ENCODE assay signal across 8 mouse cellular contexts in the genomic region with DNA sequence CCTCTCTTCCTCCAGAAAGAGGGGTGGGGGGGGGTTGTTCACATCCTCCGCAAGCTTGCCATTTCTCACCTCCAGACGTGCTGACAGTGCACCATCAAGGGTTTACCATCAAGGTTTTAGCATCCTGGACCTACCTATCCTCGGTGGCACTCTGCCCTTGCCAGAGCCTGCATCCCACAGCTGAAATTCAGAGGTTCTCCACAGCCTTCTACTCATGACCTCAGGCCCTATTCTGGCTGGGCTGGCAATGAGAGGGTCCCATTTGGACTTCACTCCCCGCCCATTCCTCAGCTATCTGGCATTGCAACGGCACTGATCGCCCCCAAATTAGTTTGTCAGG. TPM values are rescaled to one million over a fixed set of nuclear protein-coding genes. Genes with fewer than 3 reads are reported as not detected.
DNase-seq lines count a peak whose midpoint lies in the region; ATAC-seq and TF ChIP-seq lines count a peak whose summit lies in the region.
"Not testable (repeated sequence)": the region's sequence is repeated elsewhere in the genome, so short reads cannot be mapped to it uniquely, and the experiment has no call there.

No protein-coding gene starts in this region.

- not testable (repeated sequence) for H3K4me1 ChIP-seq in ES-Bruce4 (ENCODE audit: control insufficient read depth, insufficient read depth, low read length); embryonic fibroblast, embryonic 13.5 days (ENCODE audit: control insufficient read depth, insufficient read depth, low read length); heart, embryonic 11.5 days (ENCODE audit: control insufficient read depth, insufficient read depth, low read length); hindbrain, embryonic 16.5 days (ENCODE audit: control insufficient read depth, insufficient read depth, low read depth, low read length); limb, embryonic 10.5 days; liver, postnatal 0 days (ENCODE audit: insufficient read depth); midbrain, embryonic 16.5 days (ENCODE audit: control insufficient read depth, insufficient read depth, low read length); stomach, embryonic 15.5 days

- ATAC-seq in heart, embryonic 11.5 days (replicated peaks; ENCODE audit: insufficient number of reproducible peaks, low FRiP score, low TSS enrichment), result 0 out of 2 replicates have a peak, but pooled peaks have one; percentile 3
- peak; percentile 35 for ATAC-seq in hindbrain, embryonic 16.5 days
- ATAC-seq in liver, postnatal 0 days, result peak; percentile 2; the same call in 1 of the 2 replicates
- peak; percentile 50; the same call in 1 of the 2 replicates for ATAC-seq in midbrain, embryonic 16.5 days
- not testable (repeated sequence) for ATAC-seq in stomach, embryonic 15.5 days (ENCODE audit: insufficient read depth, low FRiP score, low read depth)

- H3K4me2 ChIP-seq in heart, embryonic 11.5 days, result peak overlapping the region; percentile 56
- peak overlapping the region; percentile 45 for H3K4me2 ChIP-seq in hindbrain, embryonic 16.5 days (ENCODE audit: low read length)
- peak overlapping the region; percentile 58 for H3K4me2 ChIP-seq in liver, postnatal 0 days (ENCODE audit: low read depth, low read length)
- H3K4me2 ChIP-seq in midbrain, embryonic 16.5 days (ENCODE audit: low read length), result peak overlapping the region; percentile 45
- peak overlapping the region; percentile 52 for H3K4me2 ChIP-seq in stomach, embryonic 15.5 days

- not testable (repeated sequence) for H3K9me3 ChIP-seq in ES-Bruce4 (replicated peaks; ENCODE audit: control insufficient read depth, insufficient read depth, low read length, poor library complexity, severe bottlenecking); heart, embryonic 11.5 days (replicated peaks; ENCODE audit: control insufficient read depth, low read length); hindbrain, embryonic 16.5 days (ENCODE audit: control insufficient read depth, low read length); limb, embryonic 10.5 days (replicated peaks); liver, postnatal 0 days (ENCODE audit: low read length); midbrain, embryonic 16.5 days (replicated peaks; ENCODE audit: control insufficient read depth, low read length, poor library complexity, severe bottlenecking); stomach, embryonic 15.5 days

- not testable (repeated sequence) for TF ChIP-seq POLR2A in ES-Bruce4 (IDR thresholded peaks at IDR 0.05; ENCODE audit: insufficient read depth, low read length); embryonic fibroblast, embryonic 13.5 days (IDR thresholded peaks at IDR 0.05; ENCODE audit: low read depth, low read length)

- not testable (repeated sequence) for TF ChIP-seq EP300 in ES-Bruce4 (IDR thresholded peaks at IDR 0.05; ENCODE audit: insufficient read depth, low read depth, low read length); liver, postnatal 0 days (IDR thresholded peaks at IDR 0.05; ENCODE audit: low read depth)

- not testable (repeated sequence) for H3K9ac ChIP-seq in ES-Bruce4 (ENCODE audit: low read depth, poor library complexity, severe bottlenecking); heart, embryonic 11.5 days (ENCODE audit: low read depth, low read length); liver, postnatal 0 days (replicated peaks); stomach, embryonic 15.5 days
- H3K9ac ChIP-seq in hindbrain, embryonic 16.5 days (ENCODE audit: low read depth, low read length), result peak overlapping the region; percentile 72
- peak overlapping the region; percentile 69 for H3K9ac ChIP-seq in midbrain, embryonic 16.5 days (ENCODE audit: low read depth, low read length)

- H3K27me3 ChIP-seq in ES-Bruce4 (ENCODE audit: control insufficient read depth, insufficient read depth, low read length, poor library complexity, severe bottlenecking); heart, embryonic 11.5 days (ENCODE audit: control insufficient read depth, insufficient read depth, low read length); hindbrain, embryonic 16.5 days (replicated peaks; ENCODE audit: control insufficient read depth, insufficient read depth, low read length); limb, embryonic 10.5 days (ENCODE audit: low read depth, poor library complexity, severe bottlenecking); liver, postnatal 0 days (ENCODE audit: insufficient read depth, low read length); midbrain, embryonic 16.5 days (ENCODE audit: control insufficient read depth, insufficient read depth, low read depth, low read length); stomach, embryonic 15.5 days (replicated peaks): not testable (repeated sequence)

- H3K36me3 ChIP-seq in ES-Bruce4 (ENCODE audit: control insufficient read depth, insufficient read depth, low read length, poor library complexity, severe bottlenecking); heart, embryonic 11.5 days (ENCODE audit: control insufficient read depth, insufficient read depth, low read length); hindbrain, embryonic 16.5 days (ENCODE audit: control insufficient read depth, insufficient read depth, low read length); limb, embryonic 10.5 days; liver, postnatal 0 days (replicated peaks; ENCODE audit: insufficient read depth, low read length); midbrain, embryonic 16.5 days (ENCODE audit: control insufficient read depth, insufficient read depth, low read length); stomach, embryonic 15.5 days: not testable (repeated sequence)

- peak overlapping the region; percentile 79 for H3K4me3 ChIP-seq in ES-Bruce4 (ENCODE audit: low read depth, low read length)
- peak overlapping the region; percentile 18 for H3K4me3 ChIP-seq in embryonic fibroblast, embryonic 13.5 days (ENCODE audit: insufficient read depth, low read length)
- H3K4me3 ChIP-seq in heart, embryonic 11.5 days (ENCODE audit: low read depth, low read length), result peak overlapping the region; percentile 28
- H3K4me3 ChIP-seq in hindbrain, embryonic 16.5 days (ENCODE audit: low read length), result peak overlapping the region; percentile 49
- peak overlapping the region; percentile 51 for H3K4me3 ChIP-seq in limb, embryonic 10.5 days
- H3K4me3 ChIP-seq in liver, postnatal 0 days (ENCODE audit: low read depth, low read length), result peak overlapping the region; percentile 15; the same call in 1 of the 2 replicates
- H3K4me3 ChIP-seq in midbrain, embryonic 16.5 days (ENCODE audit: low read depth, low read length), result peak overlapping the region; percentile 53
- H3K4me3 ChIP-seq in stomach, embryonic 15.5 days (replicated peaks), result peak overlapping the region; percentile 34

- TF ChIP-seq CTCF in ES-Bruce4 (IDR thresholded peaks at IDR 0.05; ENCODE audit: low read depth, low read length); embryonic fibroblast, embryonic 13.5 days (IDR thresholded peaks at IDR 0.05; ENCODE audit: borderline replicate concordance, insufficient read depth, low read length); liver, postnatal 0 days (IDR thresholded peaks at IDR 0.05; ENCODE audit: low read depth): not testable (repeated sequence)

- WGBS in heart, embryonic 11.5 days (ENCODE audit: insufficient replicate concordance), result 12% methylated on average over 3 of the region's 6 CpGs
- 0% methylated on average over 3 of the region's 6 CpGs for WGBS in hindbrain, embryonic 16.5 days
- WGBS in limb, embryonic 10.5 days, result 8% methylated on average over 3 of the region's 6 CpGs
- 11% methylated on average over 3 of the region's 6 CpGs for WGBS in liver, postnatal 0 days (ENCODE audit: insufficient replicate concordance)
- 0% methylated on average over 3 of the region's 6 CpGs for WGBS in midbrain, embryonic 16.5 days
- 11% methylated on average over 3 of the region's 6 CpGs for WGBS in stomach, embryonic 15.5 days

- not testable (repeated sequence) for DNase-seq in limb, embryonic 10.5 days (ENCODE audit: low spot score); liver, postnatal 0 days

- peak overlapping the region; percentile 77 for H3K27ac ChIP-seq in ES-Bruce4 (ENCODE audit: insufficient read depth, low read length)
- H3K27ac ChIP-seq in embryonic fibroblast, embryonic 13.5 days (ENCODE audit: insufficient read depth, low read length), result peak overlapping the region; percentile 71; the same call in 1 of the 2 replicates
- peak overlapping the region; percentile 70; the same call in 1 of the 2 replicates for H3K27ac ChIP-seq in heart, embryonic 11.5 days (ENCODE audit: low read depth, low read length)
- peak overlapping the region; percentile 87 for H3K27ac ChIP-seq in hindbrain, embryonic 16.5 days (ENCODE audit: low read depth, low read length)
- peak overlapping the region; percentile 84 for H3K27ac ChIP-seq in limb, embryonic 10.5 days
- H3K27ac ChIP-seq in liver, postnatal 0 days (ENCODE audit: low read depth), result peak overlapping the region; percentile 16; the same call in 1 of the 2 replicates
- peak overlapping the region; percentile 91 for H3K27ac ChIP-seq in midbrain, embryonic 16.5 days (ENCODE audit: low read length)
- H3K27ac ChIP-seq in stomach, embryonic 15.5 days, result peak overlapping the region; percentile 61; the same call in 1 of the 2 replicates

RNA-seq across cellular contexts. Expression of a gene that starts 3.1 kb away (rescaled TPM):
- polyA plus RNA-seq in ES-Bruce4 (2011; ENCODE audit: insufficient read depth, insufficient read length, low read depth, missing spikeins), result 9.0 and 9.5 TPM in 2 replicates
- polyA plus RNA-seq in embryonic fibroblast, embryonic 13.5 days (2011; ENCODE audit: insufficient read length, low read depth, missing spikeins), result 18.9 and 29.2 TPM in 2 replicates
- 11.8 and 15.8 TPM in 2 replicates for polyA plus RNA-seq in heart, embryonic 11.5 days (2014; fragmentation: Nextera tagmentation; extraction: Ambion mirVana)
- polyA plus RNA-seq in hindbrain, embryonic 16.5 days (2015; fragmentation: Nextera tagmentation; extraction: Ambion mirVana), result 249 and 257 TPM in 2 replicates
- polyA plus RNA-seq in limb, embryonic 10.5 days (2016; fragmentation: Nextera tagmentation; extraction: Ambion mirVana), result 15.1 and 28.1 TPM in 2 replicates
- polyA plus RNA-seq in liver, postnatal 0 days (2015; fragmentation: Nextera tagmentation; extraction: Ambion mirVana), result 0.36 and 0.51 TPM in 2 replicates
- polyA plus RNA-seq in midbrain, embryonic 16.5 days (2015; fragmentation: Nextera tagmentation; extraction: Ambion mirVana), result 217 and 225 TPM in 2 replicates
- polyA plus RNA-seq in stomach, embryonic 15.5 days (2015; fragmentation: Nextera tagmentation; extraction: Ambion mirVana), result 17.1 and 22.3 TPM in 2 replicates

RNA-seq across cellular contexts. Expression of a gene that starts 55.3 kb away (rescaled TPM):
- polyA plus RNA-seq in ES-Bruce4 (2011; ENCODE audit: insufficient read depth, insufficient read length, low read depth, missing spikeins), result 10.1 and 10.4 TPM in 2 replicates
- polyA plus RNA-seq in embryonic fibroblast, embryonic 13.5 days (2011; ENCODE audit: insufficient read length, low read depth, missing spikeins), result 52.1 and 57.8 TPM in 2 replicates
- 49.7 and 50.4 TPM in 2 replicates for polyA plus RNA-seq in heart, embryonic 11.5 days (2014; fragmentation: Nextera tagmentation; extraction: Ambion mirVana)
- polyA plus RNA-seq in hindbrain, embryonic 16.5 days (2015; fragmentation: Nextera tagmentation; extraction: Ambion mirVana), result 72.2 and 72.6 TPM in 2 replicates
- polyA plus RNA-seq in limb, embryonic 10.5 days (2016; fragmentation: Nextera tagmentation; extraction: Ambion mirVana), result 26.8 and 28.4 TPM in 2 replicates
- polyA plus RNA-seq in liver, postnatal 0 days (2015; fragmentation: Nextera tagmentation; extraction: Ambion mirVana), result 25.6 and 26.3 TPM in 2 replicates
- 59.4 and 65.6 TPM in 2 replicates for polyA plus RNA-seq in midbrain, embryonic 16.5 days (2015; fragmentation: Nextera tagmentation; extraction: Ambion mirVana)
- polyA plus RNA-seq in stomach, embryonic 15.5 days (2015; fragmentation: Nextera tagmentation; extraction: Ambion mirVana), result 52.3 and 56.4 TPM in 2 replicates

Comparison
In these comparisons a context has a peak if more than half of its experiments do, and no peak if none do; other contexts are left out.
1. H3K27ac ChIP-seq: peak in every context shown above with its lines; median percentile 91 in midbrain, embryonic 16.5 days; 87 in hindbrain, embryonic 16.5 days; 84 in limb, embryonic 10.5 days; 77 in ES-Bruce4; 71 in embryonic fibroblast, embryonic 13.5 days; 70 in heart, embryonic 11.5 days; 61 in stomach, embryonic 15.5 days; 16 in liver, postnatal 0 days.
2. H3K4me3 ChIP-seq: peak in every context shown above with its lines; median percentile 79 in ES-Bruce4; 53 in midbrain, embryonic 16.5 days; 51 in limb, embryonic 10.5 days; 49 in hindbrain, embryonic 16.5 days; 34 in stomach, embryonic 15.5 days; 28 in heart, embryonic 11.5 days; 18 in embryonic fibroblast, embryonic 13.5 days; 15 in liver, postnatal 0 days.